Mouse (Mus musculus): ENCODE data around the gene Socs4.

Gene Socs4

GRCm38 (mm10) chr14:47335300-47335699 lies 58.6 kb downstream of the Socs4 start:
- intact Hi-C loops (cut with DNase I) = loop anchor here (10.0 kb wide), 1 partner anchor 200 kb away; no protein-coding TSS in a partner anchor

GRCm38 (mm10) chr14:47340231-47340925 lies 63.6 kb downstream of the Socs4 start:
- intact Hi-C loops (cut with DNase I) = no loop called here

- intact Hi-C loops (cut with DNase I) = no loop called here
Measured at GRCm38 (mm10) chr14:47341811-47342291, 65.1 kb downstream of the Socs4 start.
